Mouse (Mus musculus): ENCODE results near the gene Aldh1a3. TPM values are rescaled to one million over a fixed set of nuclear protein-coding genes. Genes with fewer than 3 reads are reported as not detected.

Gene Aldh1a3
- polyA plus RNA-seq, 1 experiment from 2014 or later: 1.7 TPM

- Histone ChIP-seq H3K27ac (ENCODE audit: low read length) (no peak overlapping the region), H3K9ac (ENCODE audit: low read length) (peak overlapping the region; percentile 12), H3K4me1 (replicated peaks; ENCODE audit: control insufficient read depth, insufficient read depth, low read length) (peaks cover 3% of the 10 kb centered on the region; the same call in 1 of the 2 replicates), H3K4me2 (ENCODE audit: low read depth, low read length) (peak overlapping the region; percentile 65), H3K27me3 (ENCODE audit: control insufficient read depth, insufficient read depth, low read depth, low read length) (peaks cover 48% of the 10 kb centered on the region), H3K9me3 (ENCODE audit: control insufficient read depth, low read length) (no peaks in the 10 kb centered on the region), H3K36me3 (ENCODE audit: control insufficient read depth, insufficient read depth, low read length) (no peaks in the 10 kb centered on the region), H3K4me3 (ENCODE audit: low read length) (peak overlapping the region; percentile 48)
- ATAC-seq (ENCODE audit: low read depth): 0 out of 2 replicates have a peak, but pooled peaks have one; percentile 3
- WGBS: 2% methylated on average over 23 of the region's 23 CpGs
Measured at GRCm38 (mm10) chr7:66427053-66427436, 272 bp downstream of the Aldh1a3 start.

- no peaks in the 10 kb centered on the region for H3K9me3 ChIP-seq (ENCODE audit: control insufficient read depth, low read length)
- H3K36me3 ChIP-seq (ENCODE audit: control insufficient read depth, insufficient read depth, low read length): no peaks in the 10 kb centered on the region
- H3K9ac ChIP-seq (ENCODE audit: low read length): no peak overlapping the region
- H3K27ac ChIP-seq (ENCODE audit: low read length): no peak overlapping the region
- H3K4me2 ChIP-seq (ENCODE audit: low read depth, low read length): no peak overlapping the region
- H3K4me1 ChIP-seq (replicated peaks; ENCODE audit: control insufficient read depth, insufficient read depth, low read length): peaks cover 3% of the 10 kb centered on the region; the same call in 1 of the 2 replicates
- H3K4me3 ChIP-seq (ENCODE audit: low read length): no peak overlapping the region
- ATAC-seq (ENCODE audit: low read depth): no peak
- peaks cover 24% of the 10 kb centered on the region for H3K27me3 ChIP-seq (ENCODE audit: control insufficient read depth, insufficient read depth, low read depth, low read length)
- 63% methylated on average over 8 of the region's 8 CpGs for WGBS
Measured at GRCm38 (mm10) chr7:66421903-66422302, 5.4 kb downstream of the Aldh1a3 start.

- H3K4me3 ChIP-seq (ENCODE audit: low read length): no peak overlapping the region
Measured at GRCm38 (mm10) chr7:66418981-66419380, 8.3 kb downstream of the Aldh1a3 start.

GRCm38 (mm10) chr7:66416829-66417228 is 10.5 kb downstream of the Aldh1a3 start:
- Histone ChIP-seq H3K27ac (ENCODE audit: low read length) (no peak overlapping the region), H3K36me3 (ENCODE audit: control insufficient read depth, insufficient read depth, low read length) (no peaks in the 10 kb centered on the region), H3K4me2 (ENCODE audit: low read depth, low read length) (no peak overlapping the region), H3K9me3 (ENCODE audit: control insufficient read depth, low read length) (no peaks in the 10 kb centered on the region), H3K4me3 (ENCODE audit: low read length) (no peak overlapping the region), H3K4me1 (replicated peaks; ENCODE audit: control insufficient read depth, insufficient read depth, low read length) (no peaks in the 10 kb centered on the region), H3K9ac (ENCODE audit: low read length) (no peak overlapping the region), H3K27me3 (ENCODE audit: control insufficient read depth, insufficient read depth, low read depth, low read length) (no peaks in the 10 kb centered on the region)
- no peak for ATAC-seq (ENCODE audit: low read depth)
- 58% methylated on average over 4 of the region's 4 CpGs for WGBS

More at GRCm38 (mm10) chr7:66418981-66419380, 8.3 kb downstream of the Aldh1a3 start:
- no peaks in the 10 kb centered on the region for H3K36me3 ChIP-seq (ENCODE audit: control insufficient read depth, insufficient read depth, low read length)
- H3K9me3 ChIP-seq (ENCODE audit: control insufficient read depth, low read length): no peaks in the 10 kb centered on the region
- no peaks in the 10 kb centered on the region for H3K4me1 ChIP-seq (replicated peaks; ENCODE audit: control insufficient read depth, insufficient read depth, low read length)
- no peaks in the 10 kb centered on the region for H3K27me3 ChIP-seq (ENCODE audit: control insufficient read depth, insufficient read depth, low read depth, low read length)
- WGBS: 30% methylated on average over 12 of the region's 12 CpGs
- no peak overlapping the region for H3K27ac ChIP-seq (ENCODE audit: low read length)
- no peak overlapping the region for H3K4me2 ChIP-seq (ENCODE audit: low read depth, low read length)
- no peak overlapping the region for H3K9ac ChIP-seq (ENCODE audit: low read length)
- ATAC-seq (ENCODE audit: low read depth): no peak

DNA sequence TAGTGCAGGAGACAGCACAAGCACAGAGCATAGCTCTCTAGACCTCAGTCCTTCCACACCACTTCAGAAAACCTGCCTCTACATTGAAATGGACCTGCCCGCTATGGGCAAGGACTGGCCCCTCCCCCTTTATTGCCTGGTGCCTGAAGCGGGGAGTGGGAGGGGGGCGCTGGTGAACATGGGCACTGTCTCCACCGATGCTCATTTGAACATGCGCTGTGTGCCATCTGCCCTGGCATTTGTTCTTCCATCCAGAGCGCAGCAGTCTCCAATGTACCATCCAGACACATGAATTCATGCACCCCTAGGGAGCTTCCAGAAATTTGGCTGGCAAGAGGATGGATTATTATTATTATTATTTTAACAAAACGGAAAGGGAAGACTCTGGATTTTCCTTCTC is 14.2 kb downstream of the Aldh1a3 start:
- Histone ChIP-seq H3K9ac (ENCODE audit: low read length) (no peak overlapping the region), H3K4me3 (ENCODE audit: low read length) (no peak overlapping the region), H3K27me3 (ENCODE audit: control insufficient read depth, insufficient read depth, low read depth, low read length) (no peaks in the 10 kb centered on the region), H3K4me1 (replicated peaks; ENCODE audit: control insufficient read depth, insufficient read depth, low read length) (no peaks in the 10 kb centered on the region), H3K9me3 (ENCODE audit: control insufficient read depth, low read length) (no peaks in the 10 kb centered on the region), H3K27ac (ENCODE audit: low read length) (no peak overlapping the region), H3K36me3 (ENCODE audit: control insufficient read depth, insufficient read depth, low read length) (no peaks in the 10 kb centered on the region), H3K4me2 (ENCODE audit: low read depth, low read length) (no peak overlapping the region)
- 80% methylated on average over 7 of the region's 7 CpGs for WGBS
- ATAC-seq (ENCODE audit: low read depth): no peak

GRCm38 (mm10) chr7:66409433-66409832 is 17.9 kb downstream of the Aldh1a3 start:
- H3K27me3 ChIP-seq (ENCODE audit: control insufficient read depth, insufficient read depth, low read depth, low read length): no peaks in the 10 kb centered on the region
- no peaks in the 10 kb centered on the region for H3K36me3 ChIP-seq (ENCODE audit: control insufficient read depth, insufficient read depth, low read length)
- no peaks in the 10 kb centered on the region for H3K9me3 ChIP-seq (ENCODE audit: control insufficient read depth, low read length)
- no peak overlapping the region for H3K4me3 ChIP-seq (ENCODE audit: low read length)
- no peak overlapping the region for H3K27ac ChIP-seq (ENCODE audit: low read length)
- H3K4me2 ChIP-seq (ENCODE audit: low read depth, low read length): no peak overlapping the region
- WGBS: 64% methylated on average over 6 of the region's 6 CpGs
- no peak overlapping the region for H3K9ac ChIP-seq (ENCODE audit: low read length)
- 0 out of 2 replicates have a peak, but pooled peaks have one; percentile 11 for ATAC-seq (ENCODE audit: low read depth)
- H3K4me1 ChIP-seq (replicated peaks; ENCODE audit: control insufficient read depth, insufficient read depth, low read length): peaks cover 4% of the 10 kb centered on the region; the same call in 1 of the 2 replicates

DNA sequence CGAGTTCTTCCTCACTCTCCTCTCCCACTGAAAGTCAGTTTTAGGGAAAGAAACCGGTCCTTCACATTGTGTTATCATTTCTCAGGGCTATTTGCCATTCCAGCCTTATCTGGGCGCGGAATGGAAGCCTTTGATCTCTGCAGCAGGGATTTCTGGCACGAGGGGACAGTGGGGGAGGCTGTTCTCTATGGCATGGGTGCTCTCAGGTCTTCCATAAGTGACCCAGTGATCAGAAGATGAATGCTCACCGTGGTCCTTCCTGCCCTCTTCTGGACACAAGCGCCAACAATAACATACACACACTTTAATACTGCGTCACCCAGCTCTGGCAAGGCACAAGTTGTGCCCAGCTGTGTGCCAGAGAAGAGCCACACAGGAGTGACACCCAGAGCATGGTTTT is 20.3 kb downstream of the Aldh1a3 start:
- Histone ChIP-seq H3K4me1 (replicated peaks; ENCODE audit: control insufficient read depth, insufficient read depth, low read length) (peaks cover 4% of the 10 kb centered on the region; the same call in 1 of the 2 replicates), H3K9me3 (ENCODE audit: control insufficient read depth, low read length) (no peaks in the 10 kb centered on the region), H3K4me3 (ENCODE audit: low read length) (no peak overlapping the region), H3K4me2 (ENCODE audit: low read depth, low read length) (no peak overlapping the region), H3K36me3 (ENCODE audit: control insufficient read depth, insufficient read depth, low read length) (no peaks in the 10 kb centered on the region), H3K27me3 (ENCODE audit: control insufficient read depth, insufficient read depth, low read depth, low read length) (no peaks in the 10 kb centered on the region), H3K27ac (ENCODE audit: low read length) (no peak overlapping the region), H3K9ac (ENCODE audit: low read length) (no peak overlapping the region)
- ATAC-seq (ENCODE audit: low read depth): no peak
- WGBS: 45% methylated on average over 8 of the region's 8 CpGs

DNA sequence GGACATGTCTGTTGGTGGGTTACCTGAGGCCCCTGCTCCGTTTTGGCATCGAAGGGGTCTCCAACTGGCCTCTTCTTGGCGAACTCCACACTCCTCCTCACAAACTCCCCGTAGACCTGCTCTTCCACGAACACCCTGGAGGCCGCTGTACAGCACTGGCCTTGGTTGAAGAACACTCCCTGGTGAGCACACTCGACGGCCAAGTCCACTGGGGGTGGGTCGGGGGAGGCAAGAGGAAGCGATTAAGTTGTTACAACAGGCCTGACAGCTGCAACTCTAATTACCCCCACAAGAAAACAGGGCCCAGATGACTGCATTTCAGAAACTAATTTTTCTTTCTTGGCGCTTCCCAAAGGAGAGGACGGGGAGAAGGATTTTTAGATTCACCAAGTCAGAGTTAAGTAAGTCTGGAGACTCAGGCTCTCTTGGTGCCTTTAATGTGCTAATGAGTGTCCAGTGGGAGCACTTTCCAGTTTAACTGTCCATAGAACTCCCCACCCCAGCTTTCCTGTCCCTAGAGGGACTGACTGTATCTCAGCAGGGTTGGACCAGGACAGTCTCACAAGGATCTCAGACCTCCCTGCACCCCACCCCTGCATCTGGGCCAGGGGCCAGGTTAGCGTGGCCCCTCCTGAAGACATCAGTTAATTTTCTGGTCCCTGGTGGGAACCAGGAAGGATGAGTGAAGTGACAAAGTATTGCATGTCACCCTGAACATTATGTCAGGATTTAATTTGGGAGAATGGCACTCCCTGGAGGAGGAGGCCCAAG is 21.2 kb downstream of the Aldh1a3 start:
- Histone ChIP-seq H3K27ac (ENCODE audit: low read length) (no peak overlapping the region), H3K4me3 (ENCODE audit: low read length) (no peak overlapping the region), H3K4me1 (replicated peaks; ENCODE audit: control insufficient read depth, insufficient read depth, low read length) (peaks cover 4% of the 10 kb centered on the region; the same call in 1 of the 2 replicates), H3K9ac (ENCODE audit: low read length) (no peak overlapping the region), H3K27me3 (ENCODE audit: control insufficient read depth, insufficient read depth, low read depth, low read length) (no peaks in the 10 kb centered on the region), H3K4me2 (ENCODE audit: low read depth, low read length) (no peak overlapping the region), H3K9me3 (ENCODE audit: control insufficient read depth, low read length) (no peaks in the 10 kb centered on the region), H3K36me3 (ENCODE audit: control insufficient read depth, insufficient read depth, low read length) (no peaks in the 10 kb centered on the region)
- WGBS: 36% methylated on average over 13 of the region's 13 CpGs
- ATAC-seq (ENCODE audit: low read depth): 0 out of 2 replicates have a peak, but pooled peaks have one; percentile 61

GRCm38 (mm10) chr7:66405541-66405940 is 21.8 kb downstream of the Aldh1a3 start:
- no peak overlapping the region for H3K4me3 ChIP-seq (ENCODE audit: low read length)
- no peak overlapping the region for H3K27ac ChIP-seq (ENCODE audit: low read length)
- 47% methylated on average over 11 of the region's 11 CpGs for WGBS
- H3K4me1 ChIP-seq (replicated peaks; ENCODE audit: control insufficient read depth, insufficient read depth, low read length): peaks cover 4% of the 10 kb centered on the region; the same call in 1 of the 2 replicates
- no peak for ATAC-seq (ENCODE audit: low read depth)
- no peak overlapping the region for H3K4me2 ChIP-seq (ENCODE audit: low read depth, low read length)
- no peaks in the 10 kb centered on the region for H3K36me3 ChIP-seq (ENCODE audit: control insufficient read depth, insufficient read depth, low read length)
- H3K9me3 ChIP-seq (ENCODE audit: control insufficient read depth, low read length): no peaks in the 10 kb centered on the region
- no peaks in the 10 kb centered on the region for H3K27me3 ChIP-seq (ENCODE audit: control insufficient read depth, insufficient read depth, low read depth, low read length)
- no peak overlapping the region for H3K9ac ChIP-seq (ENCODE audit: low read length)

Measured in lung, embryonic 16.5 days (tissue).